Mouse (Mus musculus) common myeloid progenitor, adult 5-6 weeks (primary cell): Measurements from ENCODE around the gene Msn. TPM values are rescaled to one million over a fixed set of nuclear protein-coding genes. Genes with fewer than 3 reads are reported as not detected.

Experiments
- ATAC-seq: replicated peaks from 2 replicates; pipeline ENCODE4 v1.8.0; 2016; ENCODE audit warnings: low read depth, mild to moderate bottlenecking, moderate TSS enrichment, inconsistent platforms; ENCODE audit not compliant: poor library complexity, severe bottlenecking
- total RNA-seq: library from RNA; stranded (forward); fragments of 200-1000, 187-1606 nt; gene quantifications from 2 replicates; pipeline ENCODE4 v1.2.3, GENCODE M21; 2017

Gene Msn
- 134 and 168 TPM in 2 replicates for total RNA-seq

- ATAC-seq: peak; percentile 73
Measured at GRCm38 (mm10) chrX:96095509-96096499, at the start of gene Msn. TSS of gene Msn (plus strand) at chrX:96096042.

GRCm38 (mm10) chrX:96052798-96053197 lies 43.0 kb upstream of the Msn start:
- no peak for ATAC-seq

GRCm38 (mm10) chrX:96077747-96078146 lies 18.1 kb upstream of the Msn start:
- no peak for ATAC-seq

GRCm38 (mm10) chrX:96086259-96086658 lies 9.6 kb upstream of the Msn start:
- no peak for ATAC-seq

GRCm38 (mm10) chrX:96096513-96097210 lies 820 bp downstream of the Msn start:
- peak; percentile 66 for ATAC-seq

GRCm38 (mm10) chrX:96097491-96097970 lies 1.7 kb downstream of the Msn start:
- 0 out of 2 replicates have a peak, but pooled peaks have one; percentile 3 for ATAC-seq

- ATAC-seq: no peak
Measured at GRCm38 (mm10) chrX:96099003-96099402, 3.2 kb downstream of the Msn start.

- no peak for ATAC-seq
Measured at GRCm38 (mm10) chrX:96107427-96108291, 11.8 kb downstream of the Msn start.

GRCm38 (mm10) chrX:96113106-96113634 lies 17.3 kb downstream of the Msn start:
- ATAC-seq: no peak

GRCm38 (mm10) chrX:96115501-96115900 lies 19.7 kb downstream of the Msn start:
- ATAC-seq: no peak

GRCm38 (mm10) chrX:96117366-96117765 lies 21.5 kb downstream of the Msn start:
- ATAC-seq: peak; percentile 52; the same call in 1 of the 2 replicates

GRCm38 (mm10) chrX:96119997-96120396 lies 24.2 kb downstream of the Msn start:
- no peak for ATAC-seq

GRCm38 (mm10) chrX:96121912-96122311 lies 26.1 kb downstream of the Msn start:
- ATAC-seq: no peak

- no peak for ATAC-seq
Measured at GRCm38 (mm10) chrX:96126803-96127202, 31.0 kb downstream of the Msn start.

GRCm38 (mm10) chrX:96130139-96130538 lies 34.3 kb downstream of the Msn start:
- peak; percentile 82 for ATAC-seq

GRCm38 (mm10) chrX:96130663-96131062 lies 34.8 kb downstream of the Msn start:
- peak; percentile 77 for ATAC-seq

- ATAC-seq: peak; percentile 47
Measured at GRCm38 (mm10) chrX:96133260-96133659, 37.4 kb downstream of the Msn start.

- no peak for ATAC-seq
Measured at GRCm38 (mm10) chrX:96134243-96134661, 38.4 kb downstream of the Msn start.

GRCm38 (mm10) chrX:96134840-96135580 lies 39.2 kb downstream of the Msn start:
- 0 out of 2 replicates have a peak, but pooled peaks have one; percentile 18 for ATAC-seq
